ENCODE assay signal across 23 mouse cellular contexts in genomic region chr3:127348926-127349325, GRCm38 (mm10).
DNase-seq lines count a peak whose midpoint lies in the region; ATAC-seq lines count a peak whose summit lies in the region.
"Had no signal": no experiment of that assay in that cellular context is flagged by ENCODE, and none has a peak within 500 bp of the region (broad histone marks: within the 10 kb centered on the region; RNA-seq: fewer than 3 reads in every experiment).

No protein-coding gene starts in this region.

- peak; percentile 18 for DNase-seq in adrenal gland, adult 8-10 months
- no peak for DNase-seq in adrenal gland, postnatal 10 days
- DNase-seq in ovary, adult 18-20 months (ENCODE audit: low spot score) = peak; percentile 51
- DNase-seq in ovary, postnatal 14 days (ENCODE audit: low spot score) = no peak
- peak; percentile 10 to 32 for DNase-seq in adrenal gland, postnatal 36 days
- DNase-seq: cerebellum, adult 11-12 months; cerebellum, adult 8-10 months; cerebellum, postnatal 10 days; cerebellum, postnatal 36 days; embryo, embryonic 11 days; gastrocnemius, postnatal 10 days; gastrocnemius, postnatal 36 days; heart, adult 11 months; heart, postnatal 10 days; heart, postnatal 36 days; kidney, adult 11 months had no signal

- peak; percentile 60 for ATAC-seq in megakaryocyte, adult 5-6 weeks (ENCODE audit: poor library complexity, severe bottlenecking)
- ATAC-seq in monocyte, adult 5-6 weeks (replicated peaks; ENCODE audit: insufficient number of reproducible peaks, low FRiP score, low TSS enrichment, poor library complexity, severe bottlenecking) = no peak
- ATAC-seq: activated CD4-positive, CD25-positive, alpha-beta regulatory T cell, adult 4 months; CD4-positive, CD25-positive, alpha-beta regulatory T cell, adult 4 months; forebrain, embryonic 15.5 days; hindbrain, embryonic 16.5 days; intestine, embryonic 15.5 days had no signal

Comparison
In these comparisons a context has a peak if more than half of its experiments do, and no peak if none do; other contexts are left out.
1. DNase-seq: peak in adrenal gland, adult 8-10 months (single experiment), ovary, adult 18-20 months (single experiment) and adrenal gland, postnatal 36 days (2 of 2); none in adrenal gland, postnatal 10 days (single experiment) and ovary, postnatal 14 days (single experiment).